Mouse (Mus musculus) CH12.LX (cell line): ENCODE measurements around the gene 6330409D20Rik.

Source experiments
- CHD2 ChIP-seq: IDR thresholded peaks from 2 replicates; pipeline ENCODE4 v1.6.1; 2011; ENCODE audit warnings: low read length, improper control_type of control experiment
- CTCF ChIP-seq, 2 experiments: IDR thresholded peaks in 1 of 2; conservative IDR thresholded peaks in 1 of 2; 2 replicates each; pipeline ENCODE4 v1.5.1; 2011 to 2012; ENCODE audit warnings: low read depth in 2 of 2, low read length in 2 of 2, improper control_type of control experiment in 1 of 2, inconsistent platforms in 1 of 2, mild to moderate bottlenecking in 1 of 2, moderate library complexity in 1 of 2
- E2F4 ChIP-seq: IDR thresholded peaks from 2 replicates; pipeline ENCODE4 v1.6.1; 2011; ENCODE audit warnings: low read depth, low read length, improper control_type of control experiment; ENCODE audit not compliant: insufficient replicate concordance
- ELF1 ChIP-seq: IDR thresholded peaks from 2 replicates; pipeline ENCODE4 v1.6.1; 2014; ENCODE audit warnings: low read depth, mild to moderate bottlenecking, inconsistent platforms, low read length, improper control_type of control experiment
- EP300 ChIP-seq: IDR thresholded peaks from 2 replicates; pipeline ENCODE4 v1.6.1; 2011; ENCODE audit warnings: low read length, improper control_type of control experiment
- GABPA ChIP-seq: IDR thresholded peaks from 2 replicates; pipeline ENCODE4 v1.6.1; 2012; ENCODE audit warnings: low read depth, low read length, improper control_type of control experiment, inconsistent platforms; ENCODE audit not compliant: insufficient replicate concordance
- HCFC1 ChIP-seq: IDR thresholded peaks from 2 replicates; pipeline ENCODE4 v1.6.1; 2012; ENCODE audit warnings: low read depth, mild to moderate bottlenecking, inconsistent platforms, low read length, improper control_type of control experiment
- MXI1 ChIP-seq: IDR thresholded peaks from 2 replicates; pipeline ENCODE4 v1.6.1; 2011; ENCODE audit warnings: mild to moderate bottlenecking, low read depth, low read length, improper control_type of control experiment
- POLR2A ChIP-seq: IDR thresholded peaks from 2 replicates; pipeline ENCODE4 v1.6.1; 2011; ENCODE audit warnings: low read depth, mild to moderate bottlenecking, improper control_type of control experiment, low read length
- SIN3A ChIP-seq: IDR thresholded peaks from 2 replicates; pipeline ENCODE4 v1.6.1; 2012; ENCODE audit warnings: low read length, improper control_type of control experiment, inconsistent platforms
- TBP ChIP-seq: conservative IDR thresholded peaks from 2 replicates; pipeline ENCODE4 v1.6.1; 2011; ENCODE audit warnings: low read depth, low read length, improper control_type of control experiment

DNA sequence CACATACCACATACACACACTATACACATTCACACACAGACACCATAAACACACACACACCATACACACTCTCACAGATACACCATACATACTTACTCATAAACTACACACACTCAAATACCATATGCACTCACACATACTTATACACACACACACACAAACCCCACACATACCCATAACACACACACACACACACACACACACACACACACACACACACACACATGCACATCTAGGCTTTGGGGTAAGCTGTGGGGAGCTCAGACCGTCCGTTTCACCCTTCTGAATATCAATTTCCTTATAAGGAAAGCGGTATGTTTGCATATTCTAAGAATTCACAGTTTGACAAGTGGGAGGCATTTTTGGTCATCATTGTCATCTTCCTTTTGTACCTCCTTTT is 18.2 kb downstream of the 6330409D20Rik start:
- TF ChIP-seq MXI1 (no peak), EP300 (no peak), HCFC1 (no peak), GABPA (no peak), E2F4 (no peak), SIN3A (no peak), POLR2A (no peak), ELF1 (no peak), TBP (no peak), CHD2 (no peak), CTCF (conservative IDR thresholded peaks at IDR 0.05 in 1 of 2, IDR thresholded peaks at IDR 0.05 in 1 of 2; ENCODE audit: low read depth in 2 of 2, low read length in 2 of 2) (no peak)
